Mouse (Mus musculus) MEL (cell line): ENCODE data around the gene Gm45521. TPM values are rescaled to one million over a fixed set of nuclear protein-coding genes. Genes with fewer than 3 reads are reported as not detected.

ENCODE experiments used
- DNase-seq: peaks from one replicate; pipeline ENCODE4 v3.0.0; 2011; ENCODE audit warnings: low read depth, low spot score
- H3K27ac ChIP-seq: 2 replicates; pipeline ENCODE4 v1.5.1; 2012; ENCODE audit warnings: low read depth, mild to moderate bottlenecking, control low read depth, low read length, moderate library complexity; ENCODE audit not compliant: control insufficient read depth
- H3K27me3 ChIP-seq, 2 experiments: fragments of 150-350 bp in 1 of 2; sonication (generic) in 1 of 2; 2 replicates each; pipeline ENCODE4 v1.6.1; 2012; ENCODE audit warnings: low read length in 2 of 2, mild to moderate bottlenecking in 2 of 2, improper control_type of control experiment in 1 of 2, moderate library complexity in 1 of 2; ENCODE audit not compliant: insufficient read depth in 2 of 2, control insufficient read depth in 1 of 2
- H3K36me3 ChIP-seq, 2 experiments: 2 replicates each; pipeline ENCODE4 v1.6.1; 2012 to 2014; ENCODE audit warnings: low read length in 2 of 2, improper control_type of control experiment in 1 of 2, inconsistent platforms in 1 of 2, mild to moderate bottlenecking in 1 of 2; ENCODE audit not compliant: insufficient read depth in 2 of 2, control insufficient read depth in 1 of 2
- H3K4me1 ChIP-seq, 2 experiments: fragments of 150-350 bp in 1 of 2; sonication (generic) in 1 of 2; 2 replicates each; pipeline ENCODE4 v1.6.1; 2012; ENCODE audit warnings: low read length in 2 of 2, improper control_type of control experiment in 1 of 2, mild to moderate bottlenecking in 1 of 2; ENCODE audit not compliant: insufficient read depth in 2 of 2, control insufficient read depth in 1 of 2
- H3K4me3 ChIP-seq, 2 experiments: fragments of 150-350 bp in 1 of 2; sonication (generic) in 1 of 2; 2 replicates each; pipeline ENCODE4 v1.5.1; 2012; ENCODE audit warnings: low read depth in 2 of 2, low read length in 2 of 2, mild to moderate bottlenecking in 2 of 2, moderate library complexity in 2 of 2, control low read depth in 1 of 2, improper control_type of control experiment in 1 of 2; ENCODE audit not compliant: control insufficient read depth in 1 of 2, insufficient read depth in 1 of 2
- H3K79me2 ChIP-seq: 2 replicates; pipeline ENCODE4 v1.6.1; 2012; ENCODE audit warnings: mild to moderate bottlenecking, low read length, moderate library complexity; ENCODE audit not compliant: control insufficient read depth, poor library complexity, insufficient read depth
- H3K9ac ChIP-seq: 2 replicates; pipeline ENCODE4 v1.6.1; 2012; ENCODE audit warnings: low read depth, mild to moderate bottlenecking, control low read depth, low read length, moderate library complexity; ENCODE audit not compliant: control insufficient read depth, poor library complexity, severe bottlenecking
- H3K9me3 ChIP-seq: fragments of 150-350 bp; sonication (generic); replicated peaks from 2 replicates; pipeline ENCODE4 v1.6.1; 2012; ENCODE audit warnings: mild to moderate bottlenecking, low read length, improper control_type of control experiment, moderate library complexity; ENCODE audit not compliant: insufficient read depth
- BHLHE40 ChIP-seq: IDR thresholded peaks from 2 replicates; pipeline ENCODE4 v1.6.1; 2012; ENCODE audit warnings: low read depth, mild to moderate bottlenecking, inconsistent platforms, low read length, improper control_type of control experiment, borderline replicate concordance
- CTCF ChIP-seq, 3 experiments: IDR thresholded peaks in 2 of 3; conservative IDR thresholded peaks in 1 of 3; 2 replicates each; pipeline ENCODE4 v1.5.1; 2011 to 2012; ENCODE audit warnings: low read length in 3 of 3, low read depth in 2 of 3, mild to moderate bottlenecking in 2 of 3, improper control_type of control experiment in 1 of 3, inconsistent platforms in 1 of 3, mixed read lengths in 1 of 3, moderate library complexity in 1 of 3; ENCODE audit not compliant: control insufficient read depth in 1 of 3, insufficient read depth in 1 of 3, poor library complexity in 1 of 3, severe bottlenecking in 1 of 3
- ELF1 ChIP-seq: IDR thresholded peaks from 2 replicates; pipeline ENCODE4 v1.6.1; 2014; ENCODE audit warnings: low read depth, mild to moderate bottlenecking, inconsistent platforms, low read length, improper control_type of control experiment, moderate library complexity
- EP300 ChIP-seq, 2 experiments: IDR thresholded peaks; 2 replicates each; pipeline ENCODE4 v1.6.1; 2011; ENCODE audit warnings: improper control_type of control experiment in 2 of 2, low read length in 2 of 2, low read depth in 1 of 2, mild to moderate bottlenecking in 1 of 2
- GATA1 ChIP-seq: IDR thresholded peaks from 2 replicates; pipeline ENCODE4 v1.6.1; 2011; ENCODE audit warnings: low read depth, low read length, improper control_type of control experiment
- HCFC1 ChIP-seq: IDR thresholded peaks from 2 replicates; pipeline ENCODE4 v1.6.1; 2012; ENCODE audit warnings: low read depth, mild to moderate bottlenecking, inconsistent platforms, low read length, improper control_type of control experiment, moderate library complexity
- KAT2A ChIP-seq: conservative IDR thresholded peaks from 2 replicates; pipeline ENCODE4 v1.6.1; 2012; ENCODE audit warnings: low read depth, low read length, improper control_type of control experiment, inconsistent platforms
- MAFK ChIP-seq: IDR thresholded peaks from 2 replicates; pipeline ENCODE4 v1.6.1; 2011; ENCODE audit warnings: low read depth, mild to moderate bottlenecking, low read length, improper control_type of control experiment, borderline replicate concordance
- MAZ ChIP-seq: IDR thresholded peaks from 2 replicates; pipeline ENCODE4 v1.6.1; 2012; ENCODE audit warnings: low read depth, mild to moderate bottlenecking, inconsistent platforms, low read length, improper control_type of control experiment
- MYB ChIP-seq: IDR thresholded peaks from 2 replicates; pipeline ENCODE4 v1.6.1; 2011; ENCODE audit warnings: mild to moderate bottlenecking, low read depth, low read length, improper control_type of control experiment
- NELFE ChIP-seq: IDR thresholded peaks from 2 replicates; pipeline ENCODE4 v1.6.1; 2011; ENCODE audit warnings: low read depth, low read length, improper control_type of control experiment
- POLR2A ChIP-seq, 2 experiments: IDR thresholded peaks; 2 replicates each; pipeline ENCODE4 v1.6.1; 2011 to 2012; ENCODE audit warnings: low read length in 2 of 2, mild to moderate bottlenecking in 2 of 2, control low read depth in 1 of 2, improper control_type of control experiment in 1 of 2, low read depth in 1 of 2, moderate library complexity in 1 of 2; ENCODE audit not compliant: control insufficient read depth in 1 of 2, insufficient read depth in 1 of 2, poor library complexity in 1 of 2
- POLR2AphosphoS5 ChIP-seq: IDR thresholded peaks from 2 replicates; pipeline ENCODE4 v1.6.1; 2012; ENCODE audit warnings: low read depth, borderline replicate concordance, mild to moderate bottlenecking, inconsistent platforms, low read length, moderate library complexity, mixed read lengths
- RAD21 ChIP-seq: IDR thresholded peaks from 2 replicates; pipeline ENCODE4 v1.6.1; 2011; ENCODE audit warnings: mild to moderate bottlenecking, low read depth, low read length, improper control_type of control experiment
- RCOR1 ChIP-seq: IDR thresholded peaks from 2 replicates; pipeline ENCODE4 v1.6.1; 2012; ENCODE audit warnings: low read depth, mild to moderate bottlenecking, inconsistent platforms, low read length, improper control_type of control experiment
- SMC3 ChIP-seq: IDR thresholded peaks from 2 replicates; pipeline ENCODE4 v1.6.1; 2011; ENCODE audit warnings: low read depth, low read length, improper control_type of control experiment
- TCF12 ChIP-seq: IDR thresholded peaks from 2 replicates; pipeline ENCODE4 v1.6.1; 2014; ENCODE audit warnings: low read depth, mild to moderate bottlenecking, inconsistent platforms, low read length, improper control_type of control experiment, moderate library complexity
- ZC3H11A ChIP-seq: IDR thresholded peaks from 2 replicates; pipeline ENCODE4 v1.6.1; 2012; ENCODE audit warnings: low read depth, mild to moderate bottlenecking, inconsistent platforms, low read length, improper control_type of control experiment
- ZKSCAN1 ChIP-seq: IDR thresholded peaks from 2 replicates; pipeline ENCODE4 v1.6.1; 2012; ENCODE audit warnings: low read depth, mild to moderate bottlenecking, inconsistent platforms, low read length, improper control_type of control experiment, moderate library complexity
- polyA plus RNA-seq, 2 experiments: library from polyadenylated mRNA; stranded (reverse) in 1 of 2; unstranded in 1 of 2; fragments of >175 nt in 1 of 2; fragments of >200 nt in 1 of 2; gene quantifications; 2 replicates each; pipeline versions ENCODE4 v1.2.1 to v1.2.4; 2012; ENCODE audit warnings: low replicate concordance in 2 of 2, low read depth in 1 of 2; ENCODE audit not compliant: insufficient read length in 2 of 2, insufficient read depth in 1 of 2, missing spikeins in 1 of 2
- total RNA-seq: library from RNA; depleted of rRNA; stranded (reverse); fragments of 300-350 nt; gene quantifications from 2 replicates; pipeline ENCODE4 v1.2.3, GENCODE M21; 2012

The Gm45521 gene
- total and polyA plus RNA-seq, 3 experiments, result not detected

DNA sequence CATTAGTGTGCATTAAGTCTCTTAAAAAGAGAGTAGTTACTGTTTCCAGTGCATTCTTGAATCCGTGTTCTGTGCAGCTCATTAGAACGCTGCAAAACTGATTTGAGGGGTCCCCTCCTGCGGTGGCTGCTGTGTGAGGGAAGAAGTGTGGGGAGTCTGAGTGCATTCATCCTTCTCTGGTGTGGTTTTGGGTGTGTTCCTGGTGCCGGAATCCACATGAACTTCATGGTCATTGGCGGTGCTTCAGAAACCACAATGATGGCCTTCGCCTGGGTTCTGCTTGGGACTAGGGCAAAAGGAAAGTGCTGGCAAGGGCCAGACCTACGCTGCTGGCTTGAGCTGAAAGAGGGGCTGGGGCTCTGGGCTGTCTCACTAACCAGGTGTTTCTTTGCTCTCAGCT, 22.9 kb upstream of the Gm45521 start:
- Histone ChIP-seq H3K4me3 (no peak overlapping the region), H3K4me1 (peaks cover 1 to 4% of the 10 kb centered on the region in 2 experiments; a peak in 2 of 4 replicates), H3K9ac (no peak overlapping the region), H3K27me3 (no peaks in the 10 kb centered on the region), H3K79me2 (no peaks in the 10 kb centered on the region), H3K36me3 (no peaks in the 10 kb centered on the region), H3K27ac (no peak overlapping the region), H3K9me3 (no peaks in the 10 kb centered on the region)
- no peak for DNase-seq
- no peak for TF ChIP-seq RAD21
- TF ChIP-seq GATA1, result no peak
- no peak for TF ChIP-seq POLR2A (IDR thresholded peaks at IDR 0.05; ENCODE audit: control insufficient read depth in 1 of 2, insufficient read depth in 1 of 2, low read depth in 1 of 2, low read length in 2 of 2, poor library complexity in 1 of 2)
- no peak for TF ChIP-seq BHLHE40
- TF ChIP-seq RCOR1, result no peak
- no peak for TF ChIP-seq POLR2AphosphoS5
- no peak for TF ChIP-seq TCF12
- no peak for TF ChIP-seq ZC3H11A
- no peak for TF ChIP-seq MAZ
- TF ChIP-seq MYB, result no peak
- TF ChIP-seq KAT2A, result no peak
- no peak for TF ChIP-seq ZKSCAN1
- TF ChIP-seq NELFE, result no peak
- no peak for TF ChIP-seq MAFK
- no peak for TF ChIP-seq EP300 (IDR thresholded peaks at IDR 0.05; ENCODE audit: low read depth in 1 of 2, low read length in 2 of 2)
- TF ChIP-seq ELF1, result no peak

DNA sequence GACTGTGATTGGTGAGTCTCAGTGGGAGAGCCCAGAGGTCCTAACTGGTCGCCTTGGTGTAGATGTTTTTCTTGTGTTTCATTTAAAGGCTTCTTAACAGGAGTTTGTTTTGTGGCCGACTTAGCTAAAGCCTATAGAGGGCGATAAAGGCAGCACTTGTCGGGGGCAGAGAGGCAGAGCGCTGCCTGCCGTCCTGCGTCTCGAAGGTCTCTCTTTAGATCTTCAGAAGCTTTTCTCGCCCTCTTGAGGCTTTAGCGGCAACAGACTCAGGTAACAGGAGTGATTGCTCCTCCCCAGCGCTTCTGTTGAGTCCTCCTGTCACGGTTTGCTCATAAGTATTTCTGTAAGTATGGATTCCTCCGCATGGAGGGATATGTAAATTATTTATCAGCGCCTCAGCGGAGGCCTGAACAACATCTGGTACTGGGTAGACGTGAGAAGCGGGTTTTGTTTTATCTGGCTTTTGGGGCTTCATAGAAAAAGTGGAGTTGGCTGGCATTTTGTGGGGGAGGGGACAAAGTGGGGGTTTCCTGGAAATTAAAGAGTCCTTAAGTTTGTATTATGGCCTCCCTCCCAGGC, 19.9 kb upstream of the Gm45521 start:
- Histone ChIP-seq H3K4me1 (no peaks in the 10 kb centered on the region), H3K27me3 (no peaks in the 10 kb centered on the region), H3K9me3 (no peaks in the 10 kb centered on the region), H3K4me3 (no peak overlapping the region), H3K79me2 (no peaks in the 10 kb centered on the region), H3K27ac (no peak overlapping the region), H3K9ac (no peak overlapping the region), H3K36me3 (no peaks in the 10 kb centered on the region)
- DNase-seq, result no peak
- TF ChIP-seq HCFC1 (no peak), CTCF (IDR thresholded peaks at IDR 0.05 in 2 of 3, conservative IDR thresholded peaks at IDR 0.05 in 1 of 3; ENCODE audit: control insufficient read depth in 1 of 3, insufficient read depth in 1 of 3, low read depth in 2 of 3, low read length in 3 of 3, poor library complexity in 1 of 3, severe bottlenecking in 1 of 3) (peak in 1 of 3 experiments; percentile 4; a peak in 2 of 6 replicates), MAZ (no peak), SMC3 (no peak)
